Mouse (Mus musculus): ENCODE data around the gene Dynll2.

- TF ChIP-seq CTCF (conservative IDR thresholded peaks at IDR 0.05; ENCODE audit: low read length) (no peak), NANOG (IDR thresholded peaks at IDR 0.05; ENCODE audit: borderline replicate concordance, low read length) (no peak)
Measured at GRCm38 (mm10) chr11:88028193-88028684, 40.9 kb upstream of the Dynll2 start.

All from E14TG2a.4 (cell line).